Mouse (Mus musculus) heart, embryonic 10.5 days (tissue): ENCODE measurements around the gene Nap1l5. TPM values are rescaled to one million over a fixed set of nuclear protein-coding genes. Genes with fewer than 3 reads are reported as not detected.

ENCODE experiments used
- DNase-seq: peaks from one replicate; pipeline ENCODE4 v3.0.0-alpha.2; 2017; ENCODE audit warnings: low spot score
- H3K27ac ChIP-seq: fragments of 300-500 bp; sonication (generic); 2 replicates; pipeline ENCODE4 v1.5.1; 2016; ENCODE audit warnings: mild to moderate bottlenecking
- H3K27me3 ChIP-seq: fragments of 300-500 bp; sonication (generic); 2 replicates; pipeline ENCODE4 v1.6.1; 2016; ENCODE audit warnings: mild to moderate bottlenecking; ENCODE audit not compliant: poor library complexity, insufficient read depth, severe bottlenecking
- H3K36me3 ChIP-seq: fragments of 300-500 bp; sonication (generic); 2 replicates; pipeline ENCODE4 v1.6.1; 2016; ENCODE audit warnings: mild to moderate bottlenecking, moderate library complexity
- H3K4me1 ChIP-seq: fragments of 300-500 bp; sonication (generic); 2 replicates; pipeline ENCODE4 v1.6.1; 2016; ENCODE audit warnings: mild to moderate bottlenecking
- H3K4me3 ChIP-seq: fragments of 300-500 bp; sonication (generic); 2 replicates; pipeline ENCODE4 v1.5.1; 2016; ENCODE audit warnings: mild to moderate bottlenecking, moderate library complexity
- H3K9me3 ChIP-seq: fragments of 300-500 bp; sonication (generic); 2 replicates; pipeline ENCODE4 v1.6.1; 2016; ENCODE audit warnings: mild to moderate bottlenecking, moderate library complexity
- WGBS: fragments of 180-500 bp; shearing (Covaris S2); methylation state at CpG from one replicate; pipeline ENCODE4 v1.1.7; 2016; 5-methylcytosine and 5-hydroxymethylcytosine counted together
- polyA plus RNA-seq: library from polyadenylated mRNA; unstranded; fragments of >200 nt; fragmentation: Nextera tagmentation; extraction: Ambion mirVana; gene quantifications from 2 replicates; pipeline ENCODE4 v1.2.1, GENCODE M21; 2016

Nap1l5 gene
- 1.5 and 1.8 TPM in 2 replicates for polyA plus RNA-seq

GRCm38 (mm10) chr6:58906852-58907261 is at the start of gene Nap1l5:
Nap1l5 (minus strand) TSS chr6:58907076.
- no peaks in the 10 kb centered on the region for H3K4me1 ChIP-seq
- H3K9me3 ChIP-seq: peaks cover 14% of the 10 kb centered on the region
- whole genome bisulfite sequencing: 56% methylated on average over 34 of the region's 34 CpGs
- DNase-seq: no peak
- H3K27ac ChIP-seq: 0 out of 2 replicates have a peak within 1 kb of the TSS, but pooled peaks have one; percentile 48
- no peaks in the 10 kb centered on the region for H3K27me3 ChIP-seq
- peak within 1 kb of the TSS; percentile 63 for H3K4me3 ChIP-seq
- peaks cover 22% of the 10 kb centered on the region for H3K36me3 ChIP-seq

- no peak overlapping the region for H3K4me3 ChIP-seq
- no peaks in the 10 kb centered on the region for H3K9me3 ChIP-seq
- no peaks in the 10 kb centered on the region for H3K27me3 ChIP-seq
- no peak for DNase-seq
- no peak overlapping the region for H3K27ac ChIP-seq
- H3K4me1 ChIP-seq: no peaks in the 10 kb centered on the region
- peaks cover 25% of the 10 kb centered on the region; the same call in 1 of the 2 replicates for H3K36me3 ChIP-seq
- WGBS: 57% methylated on average over 2 of the region's 2 CpGs
These were observed 44.5 kb upstream of the Nap1l5 start for GRCm38 (mm10) chr6:58951128-58951992.

GRCm38 (mm10) chr6:58950410-58950809 is 43.5 kb upstream of the Nap1l5 start:
- peaks cover 25% of the 10 kb centered on the region; the same call in 1 of the 2 replicates for H3K36me3 ChIP-seq
- H3K27me3 ChIP-seq: no peaks in the 10 kb centered on the region
- no peaks in the 10 kb centered on the region for H3K9me3 ChIP-seq
- no peak overlapping the region for H3K27ac ChIP-seq
- H3K4me3 ChIP-seq: no peak overlapping the region
- H3K4me1 ChIP-seq: no peaks in the 10 kb centered on the region
- 92% methylated on average over 1 of the region's 1 CpGs for WGBS
- no peak for DNase-seq

GRCm38 (mm10) chr6:58946840-58947239 is 40.0 kb upstream of the Nap1l5 start:
- Histone ChIP-seq H3K27ac (no peak overlapping the region), H3K4me3 (no peak overlapping the region), H3K27me3 (no peaks in the 10 kb centered on the region), H3K9me3 (no peaks in the 10 kb centered on the region), H3K4me1 (no peaks in the 10 kb centered on the region), H3K36me3 (peaks cover 9% of the 10 kb centered on the region; the same call in 1 of the 2 replicates)
- 78% methylated on average over 4 of the region's 4 CpGs for WGBS
- DNase-seq: no peak

- DNase-seq: no peak
- H3K4me1 ChIP-seq: no peaks in the 10 kb centered on the region
- H3K4me3 ChIP-seq: no peak overlapping the region
- peaks cover 9% of the 10 kb centered on the region; the same call in 1 of the 2 replicates for H3K36me3 ChIP-seq
- WGBS: 62% methylated on average over 2 of the region's 2 CpGs
- no peak overlapping the region for H3K27ac ChIP-seq
- H3K27me3 ChIP-seq: no peaks in the 10 kb centered on the region
- H3K9me3 ChIP-seq: no peaks in the 10 kb centered on the region
These were observed 39.4 kb upstream of the Nap1l5 start for GRCm38 (mm10) chr6:58946246-58946645.

DNA sequence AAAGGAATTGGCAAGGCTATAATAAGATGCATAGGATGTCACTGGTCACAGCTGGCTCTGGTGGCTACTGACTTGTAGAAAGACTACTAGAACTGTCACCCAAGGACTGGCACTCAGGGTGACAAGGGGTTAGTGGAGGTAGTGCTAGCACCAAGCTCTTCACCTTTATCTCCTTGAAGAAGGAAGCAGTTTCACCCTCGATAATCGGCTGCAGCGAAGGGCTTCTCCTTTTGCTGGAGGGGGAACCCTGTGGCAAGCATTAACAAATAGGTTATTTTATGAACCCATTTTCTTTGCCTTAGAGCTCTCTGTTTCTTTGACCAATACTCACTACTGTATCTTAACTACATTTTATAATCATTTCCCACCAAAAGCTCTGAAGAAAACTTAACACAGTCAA is 37.1 kb upstream of the Nap1l5 start:
- no peak for DNase-seq
- H3K27me3 ChIP-seq: no peaks in the 10 kb centered on the region
- H3K36me3 ChIP-seq: peaks cover 9% of the 10 kb centered on the region; the same call in 1 of the 2 replicates
- no peak overlapping the region for H3K27ac ChIP-seq
- 76% methylated on average over 3 of the region's 3 CpGs for WGBS
- H3K4me1 ChIP-seq: no peaks in the 10 kb centered on the region
- H3K4me3 ChIP-seq: no peak overlapping the region
- H3K9me3 ChIP-seq: no peaks in the 10 kb centered on the region

GRCm38 (mm10) chr6:58942276-58942675 is 35.4 kb upstream of the Nap1l5 start:
- 74% methylated on average over 2 of the region's 2 CpGs for WGBS
- H3K27me3 ChIP-seq: no peaks in the 10 kb centered on the region
- no peak for DNase-seq
- no peak overlapping the region for H3K4me3 ChIP-seq
- no peaks in the 10 kb centered on the region for H3K4me1 ChIP-seq
- H3K27ac ChIP-seq: no peak overlapping the region
- peaks cover 2% of the 10 kb centered on the region; the same call in 1 of the 2 replicates for H3K36me3 ChIP-seq
- H3K9me3 ChIP-seq: no peaks in the 10 kb centered on the region

GRCm38 (mm10) chr6:58937726-58938125 is 30.9 kb upstream of the Nap1l5 start:
- no peak for DNase-seq
- no peak overlapping the region for H3K27ac ChIP-seq
- H3K4me3 ChIP-seq: no peak overlapping the region
- H3K9me3 ChIP-seq: no peaks in the 10 kb centered on the region
- H3K4me1 ChIP-seq: no peaks in the 10 kb centered on the region
- H3K36me3 ChIP-seq: peaks cover 8% of the 10 kb centered on the region
- H3K27me3 ChIP-seq: no peaks in the 10 kb centered on the region

DNA sequence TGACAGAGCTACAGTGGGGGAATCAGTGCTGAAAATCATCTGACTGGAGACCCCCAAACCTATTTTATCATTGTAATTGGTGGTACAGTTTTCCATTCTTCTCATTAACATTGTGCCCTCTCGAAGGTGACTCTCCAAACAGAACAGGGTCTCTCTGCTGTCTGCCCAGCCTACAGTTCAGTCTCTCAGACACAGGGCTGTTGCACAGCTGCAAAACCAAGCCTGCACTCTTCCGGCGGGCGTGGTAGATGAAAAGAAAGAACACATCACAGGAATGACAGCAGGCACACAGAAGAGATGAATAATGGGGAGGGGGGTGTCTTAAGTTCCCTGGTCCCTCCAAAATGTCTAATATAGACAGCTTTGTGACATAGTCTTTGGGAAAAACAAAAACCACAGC is 27.3 kb upstream of the Nap1l5 start:
- H3K36me3 ChIP-seq: peaks cover 8% of the 10 kb centered on the region
- H3K27ac ChIP-seq: no peak overlapping the region
- WGBS: 88% methylated on average over 4 of the region's 4 CpGs
- H3K4me1 ChIP-seq: no peaks in the 10 kb centered on the region
- DNase-seq: no peak
- H3K27me3 ChIP-seq: no peaks in the 10 kb centered on the region
- H3K4me3 ChIP-seq: no peak overlapping the region
- no peaks in the 10 kb centered on the region for H3K9me3 ChIP-seq

DNA sequence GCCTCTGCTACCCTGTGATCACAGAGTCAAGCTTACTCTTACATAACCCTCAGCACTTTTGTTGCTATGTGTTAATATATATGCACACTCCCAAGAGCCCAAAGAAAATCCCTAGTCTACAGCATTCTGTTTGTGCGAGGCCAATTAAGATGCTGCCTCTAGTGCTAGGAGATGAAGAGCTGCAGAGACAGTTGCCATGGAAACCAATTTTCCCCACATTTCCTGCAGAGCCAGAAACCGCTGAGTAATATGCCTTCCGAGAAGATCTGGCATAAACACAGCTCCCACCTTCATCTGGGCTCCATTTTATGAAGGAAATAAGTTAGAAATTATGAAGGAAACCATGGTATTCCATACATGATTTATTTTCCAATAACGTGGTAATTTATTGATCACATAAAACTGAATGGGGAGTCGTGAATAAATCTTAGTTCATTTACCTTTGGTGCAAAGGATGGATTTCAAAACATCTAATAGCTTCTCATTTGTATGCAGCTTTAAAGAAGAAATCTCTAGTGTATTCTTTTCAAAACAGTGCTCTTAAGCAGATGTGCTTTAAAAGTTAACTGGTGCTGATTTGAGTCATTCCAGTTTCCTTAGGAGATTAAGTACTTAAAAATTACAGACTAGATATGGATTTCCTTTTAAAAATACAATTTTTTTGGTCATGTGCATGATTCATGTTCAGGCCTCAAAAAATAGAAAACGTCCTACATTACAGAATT is 26.5 kb upstream of the Nap1l5 start:
- WGBS: 64% methylated on average over 6 of the region's 6 CpGs
- Histone ChIP-seq H3K4me1 (no peaks in the 10 kb centered on the region), H3K27ac (no peak overlapping the region), H3K4me3 (no peak overlapping the region), H3K36me3 (peaks cover 8% of the 10 kb centered on the region), H3K27me3 (no peaks in the 10 kb centered on the region), H3K9me3 (no peaks in the 10 kb centered on the region)
- no peak for DNase-seq

DNA sequence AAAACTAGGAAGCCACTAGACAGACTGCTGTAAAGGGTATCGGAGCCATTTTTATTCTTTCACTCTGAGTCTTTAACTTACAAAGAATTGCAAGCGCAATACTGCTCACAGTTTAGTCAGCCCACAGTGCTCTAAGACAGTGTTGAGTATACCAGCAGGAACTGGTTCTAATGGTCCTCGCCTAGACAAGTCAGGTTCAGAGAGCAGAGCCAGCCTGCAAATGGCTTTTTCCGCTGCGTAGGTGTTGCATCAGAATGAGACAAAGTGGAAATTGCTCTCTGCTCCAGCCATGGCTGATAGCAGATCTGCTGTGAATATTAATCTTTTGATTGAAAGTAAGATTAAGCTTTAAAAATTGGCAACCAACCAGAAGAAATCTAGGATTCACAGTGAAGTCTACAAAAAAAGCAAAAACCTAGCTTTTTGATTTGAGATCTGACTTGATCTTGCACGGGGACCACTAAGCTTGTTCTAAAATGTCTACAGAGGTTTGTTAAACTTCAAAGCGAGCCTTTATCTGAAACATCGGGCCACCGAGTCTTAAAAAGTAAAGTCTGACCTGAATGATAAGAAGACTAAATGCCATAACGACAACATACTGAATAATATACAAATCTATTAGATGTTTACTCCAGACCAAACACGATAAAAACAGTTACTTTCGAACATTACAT is 25.8 kb upstream of the Nap1l5 start:
- Histone ChIP-seq H3K36me3 (peaks cover 8% of the 10 kb centered on the region), H3K27ac (no peak overlapping the region), H3K27me3 (no peaks in the 10 kb centered on the region), H3K9me3 (no peaks in the 10 kb centered on the region), H3K4me3 (no peak overlapping the region), H3K4me1 (peaks cover 6% of the 10 kb centered on the region; the same call in 1 of the 2 replicates)
- WGBS: 86% methylated on average over 12 of the region's 12 CpGs
- no peak for DNase-seq

GRCm38 (mm10) chr6:58931149-58931548 is 24.3 kb upstream of the Nap1l5 start:
- no peak for DNase-seq
- no peaks in the 10 kb centered on the region for H3K27me3 ChIP-seq
- H3K4me3 ChIP-seq: no peak overlapping the region
- H3K9me3 ChIP-seq: no peaks in the 10 kb centered on the region
- peaks cover 10% of the 10 kb centered on the region; the same call in 1 of the 2 replicates for H3K4me1 ChIP-seq
- 83% methylated on average over 4 of the region's 4 CpGs for WGBS
- peaks cover 8% of the 10 kb centered on the region for H3K36me3 ChIP-seq
- no peak overlapping the region for H3K27ac ChIP-seq
